Mouse (Mus musculus): Measurements from ENCODE around the gene Gm44790. TPM values are rescaled to one million over a fixed set of nuclear protein-coding genes. Genes with fewer than 3 reads are reported as not detected.

Gm44790 gene
- total and polyA plus RNA-seq, 3 experiments = 0.29 to 0.77 TPM; not detected in 1

DNA sequence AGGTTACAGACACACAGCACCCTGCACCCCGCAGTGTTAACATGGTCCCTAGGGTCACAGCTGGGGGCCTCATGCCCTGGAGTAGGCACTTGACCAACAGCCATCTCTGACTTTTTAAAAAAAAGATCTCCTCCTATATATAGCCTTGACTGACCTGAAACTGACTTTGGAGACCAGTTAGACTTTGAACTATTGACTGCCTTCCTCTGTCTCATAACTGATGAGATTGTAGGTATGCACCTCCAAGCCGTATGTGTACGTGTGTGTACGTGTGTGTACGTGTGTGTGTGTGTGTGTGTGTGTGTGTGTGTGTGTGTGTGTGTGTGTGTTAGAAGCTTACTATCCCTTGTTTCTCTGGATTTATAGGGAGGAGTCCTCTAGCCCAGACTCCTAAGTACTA is 55.4 kb downstream of the Gm44790 start:
- no peak for TF ChIP-seq SMC3 (IDR thresholded peaks at IDR 0.05; ENCODE audit: low read depth, low read length)
- no peak for TF ChIP-seq JUND (IDR thresholded peaks at IDR 0.05; ENCODE audit: low read depth, low read length)
- no peak for TF ChIP-seq GATA1 (IDR thresholded peaks at IDR 0.05; ENCODE audit: low read depth, low read length)
- TF ChIP-seq SIN3A (IDR thresholded peaks at IDR 0.05; ENCODE audit: low read length) = no peak
- TF ChIP-seq POLR2AphosphoS2 (IDR thresholded peaks at IDR 0.05; ENCODE audit: low read length) = no peak
- TF ChIP-seq ZKSCAN1 (IDR thresholded peaks at IDR 0.05; ENCODE audit: low read depth, low read length) = no peak
- TF ChIP-seq USF1 (IDR thresholded peaks at IDR 0.05; ENCODE audit: low read depth, low read length) = no peak
- no peak for TF ChIP-seq CTCF (IDR thresholded peaks at IDR 0.05 in 2 of 3, conservative IDR thresholded peaks at IDR 0.05 in 1 of 3; ENCODE audit: control insufficient read depth in 1 of 3, insufficient read depth in 1 of 3, low read depth in 2 of 3, low read length in 3 of 3, poor library complexity in 1 of 3, severe bottlenecking in 1 of 3)
- TF ChIP-seq NELFE (IDR thresholded peaks at IDR 0.05; ENCODE audit: low read depth, low read length) = no peak
- no peak for TF ChIP-seq TBP (IDR thresholded peaks at IDR 0.05; ENCODE audit: low read depth, low read length)
- TF ChIP-seq KAT2A (conservative IDR thresholded peaks at IDR 0.05; ENCODE audit: low read depth, low read length) = no peak
- no peak for TF ChIP-seq E2F4 (IDR thresholded peaks at IDR 0.05; ENCODE audit: borderline replicate concordance, low read depth, low read length)
- no peak for TF ChIP-seq MAX (IDR thresholded peaks at IDR 0.05; ENCODE audit: low read length)
- no peak for TF ChIP-seq MYB (IDR thresholded peaks at IDR 0.05; ENCODE audit: low read depth, low read length)
- TF ChIP-seq CHD2 (IDR thresholded peaks at IDR 0.05; ENCODE audit: low read length) = no peak
- no peak for TF ChIP-seq HCFC1 (IDR thresholded peaks at IDR 0.05; ENCODE audit: low read depth, low read length)
- DNase-seq (ENCODE audit: low read depth, low spot score) = no peak
- H3K27me3 ChIP-seq (ENCODE audit: control insufficient read depth in 1 of 2, insufficient read depth in 2 of 2, low read length in 2 of 2) = no peaks in the 10 kb centered on the region
- peaks cover 0 to under 1% of the 10 kb centered on the region in 2 experiments; a peak in 1 of 4 replicates for H3K4me1 ChIP-seq (ENCODE audit: control insufficient read depth in 1 of 2, insufficient read depth in 2 of 2, low read length in 2 of 2)
- no peak overlapping the region for H3K9ac ChIP-seq (ENCODE audit: control insufficient read depth, low read depth, low read length, poor library complexity, severe bottlenecking)
- H3K4me3 ChIP-seq (ENCODE audit: control insufficient read depth in 1 of 2, insufficient read depth in 1 of 2, low read depth in 2 of 2, low read length in 2 of 2) = no peak overlapping the region
- no peak overlapping the region for H3K27ac ChIP-seq (ENCODE audit: control insufficient read depth, low read depth, low read length)
- no peaks in the 10 kb centered on the region for H3K79me2 ChIP-seq (ENCODE audit: control insufficient read depth, insufficient read depth, low read length, poor library complexity)
- H3K9me3 ChIP-seq (replicated peaks; ENCODE audit: insufficient read depth, low read length) = no peaks in the 10 kb centered on the region
- peaks cover 0 to 1% of the 10 kb centered on the region in 2 experiments; a peak in 2 of 4 replicates for H3K36me3 ChIP-seq (ENCODE audit: control insufficient read depth in 1 of 2, insufficient read depth in 2 of 2, low read length in 2 of 2)

- no peak for DNase-seq (ENCODE audit: low read depth, low spot score)
- Histone ChIP-seq H3K4me1 (ENCODE audit: control insufficient read depth in 1 of 2, insufficient read depth in 2 of 2, low read length in 2 of 2) (peaks cover 6% of the 10 kb centered on the region in 2 experiments; a peak in 2 of 4 replicates), H3K27me3 (ENCODE audit: control insufficient read depth in 1 of 2, insufficient read depth in 2 of 2, low read length in 2 of 2) (no peaks in the 10 kb centered on the region), H3K27ac (ENCODE audit: control insufficient read depth, low read depth, low read length) (no peak overlapping the region), H3K9me3 (replicated peaks; ENCODE audit: insufficient read depth, low read length) (no peaks in the 10 kb centered on the region), H3K4me3 (ENCODE audit: control insufficient read depth in 1 of 2, insufficient read depth in 1 of 2, low read depth in 2 of 2, low read length in 2 of 2) (no peak overlapping the region), H3K36me3 (ENCODE audit: control insufficient read depth in 1 of 2, insufficient read depth in 2 of 2, low read length in 2 of 2) (peaks cover 0 to 9% of the 10 kb centered on the region in 2 experiments; a peak in 2 of 4 replicates), H3K79me2 (ENCODE audit: control insufficient read depth, insufficient read depth, low read length, poor library complexity) (peaks cover 4% of the 10 kb centered on the region; the same call in 1 of the 2 replicates), H3K9ac (ENCODE audit: control insufficient read depth, low read depth, low read length, poor library complexity, severe bottlenecking) (no peak overlapping the region)
- TF ChIP-seq ZKSCAN1 (IDR thresholded peaks at IDR 0.05; ENCODE audit: low read depth, low read length) (no peak), HCFC1 (IDR thresholded peaks at IDR 0.05; ENCODE audit: low read depth, low read length) (no peak), CHD1 (IDR thresholded peaks at IDR 0.05; ENCODE audit: low read depth, low read length) (no peak), POLR2A (IDR thresholded peaks at IDR 0.05; ENCODE audit: control insufficient read depth in 1 of 2, insufficient read depth in 1 of 2, low read depth in 1 of 2, low read length in 2 of 2, poor library complexity in 1 of 2) (no peak), CHD2 (IDR thresholded peaks at IDR 0.05; ENCODE audit: low read length) (no peak), RAD21 (IDR thresholded peaks at IDR 0.05; ENCODE audit: low read depth, low read length) (no peak), TBP (IDR thresholded peaks at IDR 0.05; ENCODE audit: low read depth, low read length) (no peak), MAFK (IDR thresholded peaks at IDR 0.05; ENCODE audit: borderline replicate concordance, low read depth, low read length) (no peak), BHLHE40 (IDR thresholded peaks at IDR 0.05; ENCODE audit: borderline replicate concordance, low read depth, low read length) (no peak), CTCF (IDR thresholded peaks at IDR 0.05 in 2 of 3, conservative IDR thresholded peaks at IDR 0.05 in 1 of 3; ENCODE audit: control insufficient read depth in 1 of 3, insufficient read depth in 1 of 3, low read depth in 2 of 3, low read length in 3 of 3, poor library complexity in 1 of 3, severe bottlenecking in 1 of 3) (no peak), POLR2AphosphoS2 (IDR thresholded peaks at IDR 0.05; ENCODE audit: low read length) (no peak), SIN3A (IDR thresholded peaks at IDR 0.05; ENCODE audit: low read length) (no peak), ZNF384 (IDR thresholded peaks at IDR 0.05; ENCODE audit: low read depth, low read length) (no peak), NRF1 (IDR thresholded peaks at IDR 0.05; ENCODE audit: insufficient read depth, low read depth, low read length, poor library complexity, severe bottlenecking) (no peak), KAT2A (conservative IDR thresholded peaks at IDR 0.05; ENCODE audit: low read depth, low read length) (no peak), TAL1 (IDR thresholded peaks at IDR 0.05; ENCODE audit: low read length) (no peak), MYC (IDR thresholded peaks at IDR 0.05; ENCODE audit: low read depth, low read length) (no peak), GABPA (IDR thresholded peaks at IDR 0.05; ENCODE audit: low read depth, low read length) (no peak), RCOR1 (IDR thresholded peaks at IDR 0.05; ENCODE audit: low read depth, low read length) (no peak), MEF2A (IDR thresholded peaks at IDR 0.05; ENCODE audit: extremely low read depth, insufficient replicate concordance, low read depth, low read length, poor library complexity, severe bottlenecking) (no peak)
These were observed 59.6 kb downstream of the Gm44790 start for GRCm38 (mm10) chr6:86485943-86486640.
